Mouse (Mus musculus) brain, embryonic 14.5 days (tissue): ENCODE data around the gene Trem1. TPM values are rescaled to one million over a fixed set of nuclear protein-coding genes. Genes with fewer than 3 reads are reported as not detected.

ENCODE experiments used
- DNase-seq: peaks from one replicate; pipeline ENCODE4 v3.0.0-alpha.2; 2011; ENCODE audit warnings: low read depth
- CTCF ChIP-seq: fragments of 200-500 bp; IDR thresholded peaks from 2 replicates; pipeline ENCODE4 v1.5.1; 2012; ENCODE audit warnings: inconsistent platforms, mild to moderate bottlenecking, moderate library complexity, borderline replicate concordance; ENCODE audit not compliant: insufficient read depth, insufficient read length; ENCODE audit errors: extremely low read depth
- POLR2A ChIP-seq: fragments of 200-500 bp; IDR thresholded peaks from 2 replicates; pipeline ENCODE4 v1.6.1; 2012; ENCODE audit warnings: mild to moderate bottlenecking, inconsistent platforms, borderline replicate concordance; ENCODE audit not compliant: poor library complexity, insufficient read depth, insufficient read length, severe bottlenecking; ENCODE audit errors: extremely low read depth
- polyA plus RNA-seq: library from polyadenylated mRNA; depleted of rRNA; stranded (reverse); fragments of >200 nt; gene quantifications from 2 replicates; pipeline ENCODE4 v1.2.3, GENCODE M21; 2012; rRNA removed

Trem1 gene
- polyA plus RNA-seq, 1 experiment, result not detected

GRCm38 (mm10) chr17:48272598-48272997 lies 40.0 kb downstream of the Trem1 start:
- DNase-seq, result no peak
- TF ChIP-seq POLR2A (no peak), CTCF (no peak)

- DNase-seq, result no peak
These were observed 41.5 kb downstream of the Trem1 start for GRCm38 (mm10) chr17:48274098-48274497.

GRCm38 (mm10) chr17:48274885-48275284 lies 42.3 kb downstream of the Trem1 start:
- DNase-seq, result peak; percentile 86
- peak; percentile 85; the same call in 1 of the 2 replicates for TF ChIP-seq CTCF
- TF ChIP-seq POLR2A, result no peak

More at GRCm38 (mm10) chr17:48274098-48274497, 41.5 kb downstream of the Trem1 start:
- TF ChIP-seq POLR2A (no peak), CTCF (no peak)

GRCm38 (mm10) chr17:48275736-48276135 lies 43.2 kb downstream of the Trem1 start:
- TF ChIP-seq CTCF (no peak), POLR2A (no peak)
- no peak for DNase-seq

- no peak for DNase-seq
- no peak for TF ChIP-seq POLR2A
- no peak for TF ChIP-seq CTCF
These were observed 45.8 kb downstream of the Trem1 start for GRCm38 (mm10) chr17:48278381-48278780.

GRCm38 (mm10) chr17:48279002-48279401 lies 46.4 kb downstream of the Trem1 start:
- TF ChIP-seq POLR2A (no peak), CTCF (no peak)
- DNase-seq, result no peak

GRCm38 (mm10) chr17:48280943-48281738 lies 48.6 kb downstream of the Trem1 start:
- TF ChIP-seq CTCF, result no peak
- TF ChIP-seq POLR2A, result no peak
- no peak for DNase-seq

- TF ChIP-seq CTCF (no peak), POLR2A (peak; percentile 34; the same call in 1 of the 2 replicates)
- DNase-seq, result peak; percentile 85
These were observed 49.1 kb downstream of the Trem1 start for GRCm38 (mm10) chr17:48281739-48282085.

- no peak for DNase-seq
- peak; percentile 20; the same call in 1 of the 2 replicates for TF ChIP-seq CTCF
- TF ChIP-seq POLR2A, result no peak
These were observed 54.2 kb downstream of the Trem1 start for GRCm38 (mm10) chr17:48286765-48287164.

- DNase-seq, result no peak
- no peak for TF ChIP-seq POLR2A
- TF ChIP-seq CTCF, result no peak
These were observed 54.7 kb downstream of the Trem1 start for GRCm38 (mm10) chr17:48287276-48287675.

GRCm38 (mm10) chr17:48293500-48294194 lies 61.1 kb downstream of the Trem1 start:
- no peak for TF ChIP-seq POLR2A
- no peak for TF ChIP-seq CTCF
- no peak for DNase-seq

Other genes with a start within 250 kb of the Trem1 start
- gene 1700122O11Rik, start 194.5 kb upstream of the Trem1 start, polyA plus RNA-seq, result not detected in 2 replicates
- gene 1700067P10Rik, start 143.4 kb upstream of the Trem1 start, polyA plus RNA-seq, result not detected in 2 replicates
- not detected in 2 replicates for gene 9830107B12Rik, start 86.5 kb upstream of the Trem1 start, polyA plus RNA-seq
- 0.05 and 0.16 TPM in 2 replicates for gene A530064D06Rik, start 65.5 kb upstream of the Trem1 start, polyA plus RNA-seq
- 0.08 TPM in 1 of 2 replicates, not detected in the other for gene Trem3, start 15.0 kb downstream of the Trem1 start, polyA plus RNA-seq
- gene Treml4, start 31.5 kb downstream of the Trem1 start, polyA plus RNA-seq, result 0.05 TPM in 1 of 2 replicates, not detected in the other
- gene Treml2, start 66.7 kb downstream of the Trem1 start, polyA plus RNA-seq, result 0.19 and 0.42 TPM in 2 replicates
- gene B430306N03Rik, start 83.4 kb downstream of the Trem1 start, polyA plus RNA-seq, result 0.06 and 0.26 TPM in 2 replicates
- 5.4 and 5.6 TPM in 2 replicates for gene Trem2, start 113.6 kb downstream of the Trem1 start, polyA plus RNA-seq
- gene Treml1, start 127.1 kb downstream of the Trem1 start, polyA plus RNA-seq, result 0.50 and 1.0 TPM in 2 replicates
- 99.1 and 121 TPM in 2 replicates for gene Nfya, start 177.1 kb downstream of the Trem1 start, polyA plus RNA-seq
- 24.1 and 32.8 TPM in 2 replicates for gene Oard1, start 177.2 kb downstream of the Trem1 start, polyA plus RNA-seq
- 0.26 and 0.36 TPM in 2 replicates for gene Apobec2, start 200.2 kb downstream of the Trem1 start, polyA plus RNA-seq
- gene Tspo2, start 218.8 kb downstream of the Trem1 start, polyA plus RNA-seq, result 6.5 and 8.2 TPM in 2 replicates
- gene Unc5cl, start 222.1 kb downstream of the Trem1 start, polyA plus RNA-seq, result 0.14 TPM in 2 replicates